Mouse (Mus musculus) kidney, adult 2 months (tissue): ENCODE results near the gene Mast4. TPM values are rescaled to one million over a fixed set of nuclear protein-coding genes. Genes with fewer than 3 reads are reported as not detected.

Experiments
- DNase-seq: peaks from one replicate; pipeline ENCODE4 v3.0.0; 2021
- H3K27ac ChIP-seq: fragments of 200-500 bp; 2 replicates; pipeline ENCODE4 v1.5.1; 2012; ENCODE audit warnings: low read depth, low read length, control low read depth, inconsistent platforms; ENCODE audit not compliant: insufficient read depth
- H3K27me3 ChIP-seq: fragments of 200-500 bp; replicated peaks from 2 replicates; pipeline ENCODE4 v1.6.1; 2012; ENCODE audit warnings: mild to moderate bottlenecking, moderate library complexity, low read length, inconsistent platforms; ENCODE audit not compliant: control insufficient read depth, insufficient read depth
- H3K36me3 ChIP-seq: fragments of 200-500 bp; 2 replicates; pipeline ENCODE4 v1.6.1; 2012; ENCODE audit warnings: mild to moderate bottlenecking, moderate library complexity, low read length, inconsistent platforms; ENCODE audit not compliant: control insufficient read depth, insufficient read depth
- H3K4me1 ChIP-seq: fragments of 200-500 bp; 2 replicates; pipeline ENCODE4 v1.6.1; 2011; ENCODE audit warnings: low read length; ENCODE audit not compliant: control insufficient read depth, insufficient read depth
- H3K4me3 ChIP-seq: fragments of 200-500 bp; 2 replicates; pipeline ENCODE4 v1.5.1; 2011; ENCODE audit warnings: mild to moderate bottlenecking, low read depth, low read length, control low read depth; ENCODE audit not compliant: insufficient read depth
- CTCF ChIP-seq: fragments of 200-500 bp; conservative IDR thresholded peaks from 2 replicates; pipeline ENCODE4 v1.5.1; 2011; ENCODE audit warnings: low read depth, mild to moderate bottlenecking, control low read depth, low read length, moderate library complexity, mixed read lengths; ENCODE audit not compliant: insufficient read depth, insufficient read length
- POLR2A ChIP-seq: fragments of 200-500 bp; IDR thresholded peaks from one replicate; pipeline ENCODE4 v1.6.1; 2011; ENCODE audit warnings: low read depth, low read length, control low read depth
- WGBS: fragments of 180-500 bp; shearing (Covaris S2); methylation state at CpG from one replicate; pipeline ENCODE4 v1.1.7; 2018; 5-methylcytosine and 5-hydroxymethylcytosine counted together
- polyA plus RNA-seq: library from polyadenylated mRNA; depleted of rRNA; stranded (reverse); fragments of >200 nt; gene quantifications from 2 replicates; pipeline ENCODE4 v1.2.3, GENCODE M21; 2012

Mast4 gene
- polyA plus RNA-seq, 1 experiment = 6.5 TPM

- Histone ChIP-seq H3K4me1 (no peaks in the 10 kb centered on the region), H3K4me3 (no peak overlapping the region), H3K36me3 (no peaks in the 10 kb centered on the region), H3K27ac (no peak overlapping the region), H3K27me3 (no peaks in the 10 kb centered on the region)
- TF ChIP-seq CTCF = no peak
- no peak for TF ChIP-seq POLR2A
- 80% methylated on average over 6 of the region's 6 CpGs for WGBS
- peak; percentile 37 for DNase-seq
Observed at GRCm38 (mm10) chr13:103014631-103015030, 319.7 kb downstream of the Mast4 start.

GRCm38 (mm10) chr13:103014222-103014621 lies 320.1 kb downstream of the Mast4 start:
- Histone ChIP-seq H3K4me3 (no peak overlapping the region), H3K27me3 (no peaks in the 10 kb centered on the region), H3K4me1 (no peaks in the 10 kb centered on the region), H3K27ac (no peak overlapping the region), H3K36me3 (no peaks in the 10 kb centered on the region)
- no peak for TF ChIP-seq POLR2A
- no peak for TF ChIP-seq CTCF
- DNase-seq = no peak
- 95% methylated on average over 1 of the region's 1 CpGs for WGBS

DNA sequence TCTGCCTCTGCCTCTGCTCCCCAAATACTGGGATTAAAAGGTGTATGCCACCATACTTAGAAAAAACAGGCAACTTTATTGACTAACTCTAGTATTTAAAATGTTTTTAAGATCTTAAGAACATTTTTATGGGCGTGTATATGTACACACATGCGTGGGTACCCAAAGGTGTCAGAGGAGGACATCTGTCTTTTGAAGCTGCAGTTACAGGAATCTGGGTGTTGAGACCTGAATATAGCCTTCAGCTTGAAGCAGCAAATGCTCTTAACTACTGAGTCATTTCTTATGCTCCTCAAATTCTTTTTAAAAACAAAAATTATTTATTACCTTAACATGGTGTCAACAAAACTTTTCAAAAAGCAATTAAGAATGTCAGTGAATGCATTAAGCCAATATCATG lies 329.1 kb downstream of the Mast4 start:
- Histone ChIP-seq H3K36me3 (no peaks in the 10 kb centered on the region), H3K4me3 (no peak overlapping the region), H3K4me1 (no peaks in the 10 kb centered on the region), H3K27ac (no peak overlapping the region), H3K27me3 (no peaks in the 10 kb centered on the region)
- 90% methylated on average over 2 of the region's 2 CpGs for WGBS
- TF ChIP-seq POLR2A (no peak), CTCF (no peak)
- DNase-seq = no peak

- Histone ChIP-seq H3K27ac (no peak overlapping the region), H3K36me3 (no peaks in the 10 kb centered on the region), H3K27me3 (no peaks in the 10 kb centered on the region), H3K4me1 (no peaks in the 10 kb centered on the region), H3K4me3 (no peak overlapping the region)
- TF ChIP-seq CTCF (no peak), POLR2A (no peak)
- DNase-seq = no peak
- 74% methylated on average over 1 of the region's 1 CpGs for WGBS
Observed at GRCm38 (mm10) chr13:103001831-103002230, 332.5 kb downstream of the Mast4 start.

GRCm38 (mm10) chr13:103000891-103001290 lies 333.4 kb downstream of the Mast4 start:
- DNase-seq = no peak
- WGBS = 80% methylated on average over 7 of the region's 7 CpGs
- Histone ChIP-seq H3K36me3 (no peaks in the 10 kb centered on the region), H3K27me3 (no peaks in the 10 kb centered on the region), H3K27ac (no peak overlapping the region), H3K4me1 (no peaks in the 10 kb centered on the region), H3K4me3 (no peak overlapping the region)
- TF ChIP-seq POLR2A (no peak), CTCF (no peak)

GRCm38 (mm10) chr13:102994098-102994497 lies 340.2 kb downstream of the Mast4 start:
- H3K27ac ChIP-seq = no peak overlapping the region
- H3K27me3 ChIP-seq = no peaks in the 10 kb centered on the region
- TF ChIP-seq CTCF (no peak), POLR2A (no peak)
- WGBS = 84% methylated on average over 11 of the region's 11 CpGs
- no peaks in the 10 kb centered on the region for H3K36me3 ChIP-seq
- H3K4me1 ChIP-seq = peaks cover 2% of the 10 kb centered on the region; the same call in 1 of the 2 replicates
- no peak for DNase-seq
- no peak overlapping the region for H3K4me3 ChIP-seq

GRCm38 (mm10) chr13:102992680-102993423 lies 341.4 kb downstream of the Mast4 start:
- Histone ChIP-seq H3K4me1 (peaks cover 13% of the 10 kb centered on the region), H3K36me3 (no peaks in the 10 kb centered on the region), H3K27ac (no peak overlapping the region), H3K27me3 (no peaks in the 10 kb centered on the region), H3K4me3 (no peak overlapping the region)
- 89% methylated on average over 7 of the region's 7 CpGs for WGBS
- DNase-seq = no peak
- TF ChIP-seq CTCF = no peak
- TF ChIP-seq POLR2A = no peak
